Mouse (Mus musculus): ENCODE measurements around the gene Lysmd3.

Gene Lysmd3

GRCm38 (mm10) chr13:81675333-81675732 lies 17.9 kb downstream of the Lysmd3 start:
- no peak for DNase-seq (ENCODE audit: low spot score)

DNA sequence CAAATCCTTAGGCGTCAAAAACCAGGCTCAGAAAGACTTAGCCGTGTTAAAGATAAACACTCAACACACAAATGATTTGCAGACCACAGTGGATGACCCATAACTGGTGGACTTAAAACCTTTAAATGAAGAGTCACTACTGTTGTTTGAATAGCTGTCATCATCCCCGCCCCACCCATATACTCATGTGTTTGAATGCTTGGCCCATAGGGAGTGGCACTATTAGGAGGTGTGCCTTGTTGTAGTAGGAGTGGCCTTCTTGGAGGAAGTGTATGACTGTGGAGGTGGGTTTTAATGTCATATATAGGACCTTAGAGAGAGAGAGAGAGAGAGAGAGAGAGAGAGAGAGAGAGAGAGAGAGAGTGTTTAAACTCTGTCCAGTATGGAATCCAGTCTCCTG lies 25.6 kb downstream of the Lysmd3 start:
- DNase-seq (ENCODE audit: low spot score): no peak

DNA sequence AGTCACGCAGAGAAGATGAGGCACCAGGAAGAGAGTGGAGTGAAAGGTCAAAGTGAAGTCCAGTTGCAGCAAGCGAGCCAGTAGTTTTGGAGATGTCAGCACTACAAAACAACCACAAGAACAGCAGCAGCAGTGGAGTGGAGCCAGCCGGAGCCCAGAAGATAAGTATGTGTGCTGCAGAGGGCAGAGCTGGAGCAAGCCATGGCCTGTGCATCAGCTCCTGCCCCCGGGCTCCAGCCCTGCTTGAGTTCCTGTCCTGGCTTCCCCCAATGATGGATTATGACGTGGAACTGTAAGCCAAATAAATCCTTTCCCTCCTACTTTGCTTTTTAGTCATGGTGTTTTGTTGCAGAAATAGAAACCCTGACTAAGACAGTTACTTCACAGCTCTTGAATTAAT lies 26.8 kb downstream of the Lysmd3 start:
- DNase-seq (ENCODE audit: low spot score): no peak

DNA sequence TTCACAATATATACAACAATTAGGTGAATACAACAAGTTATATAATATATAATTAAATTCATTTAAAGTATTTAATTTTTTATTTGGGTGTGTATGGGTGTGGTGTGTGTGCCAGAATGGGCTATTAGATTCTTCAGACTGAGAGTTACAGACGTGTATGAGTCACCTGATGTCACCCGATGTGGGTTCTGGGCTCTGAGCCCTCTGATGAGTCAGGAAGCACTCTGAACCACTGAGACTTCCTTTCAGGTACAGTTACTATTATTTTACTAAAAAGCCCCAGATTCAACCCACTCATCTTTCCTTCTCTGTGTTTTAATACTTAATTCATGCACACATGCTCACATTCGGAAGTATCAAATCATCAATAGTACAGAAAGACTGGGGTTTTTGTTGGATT lies 27.4 kb downstream of the Lysmd3 start:
- no peak for DNase-seq (ENCODE audit: low spot score)

GRCm38 (mm10) chr13:81689587-81689986 lies 32.1 kb downstream of the Lysmd3 start:
- DNase-seq (ENCODE audit: low spot score): no peak

GRCm38 (mm10) chr13:81690477-81690876 lies 33.0 kb downstream of the Lysmd3 start:
- DNase-seq (ENCODE audit: low spot score): no peak

DNA sequence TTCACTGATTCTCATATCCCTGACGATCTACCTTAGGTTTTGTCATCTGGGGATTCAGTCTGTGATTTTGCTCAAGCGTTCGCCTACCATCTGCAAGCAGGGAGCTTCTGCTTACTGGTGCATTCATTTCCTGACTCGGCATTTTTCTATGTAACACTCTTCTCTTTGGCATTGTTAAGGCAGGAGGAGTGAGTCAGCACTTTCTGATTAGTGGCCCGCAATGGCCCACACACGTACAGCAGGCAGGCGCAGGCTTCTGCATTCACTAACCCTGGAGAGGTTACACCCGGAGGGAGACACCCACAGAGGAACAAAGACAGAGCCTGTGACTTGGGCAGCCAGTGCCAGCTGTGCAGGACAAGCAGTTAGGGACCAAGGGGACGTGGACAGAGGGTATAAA lies 34.1 kb downstream of the Lysmd3 start:
- DNase-seq (ENCODE audit: low spot score): peak; percentile 20

DNA sequence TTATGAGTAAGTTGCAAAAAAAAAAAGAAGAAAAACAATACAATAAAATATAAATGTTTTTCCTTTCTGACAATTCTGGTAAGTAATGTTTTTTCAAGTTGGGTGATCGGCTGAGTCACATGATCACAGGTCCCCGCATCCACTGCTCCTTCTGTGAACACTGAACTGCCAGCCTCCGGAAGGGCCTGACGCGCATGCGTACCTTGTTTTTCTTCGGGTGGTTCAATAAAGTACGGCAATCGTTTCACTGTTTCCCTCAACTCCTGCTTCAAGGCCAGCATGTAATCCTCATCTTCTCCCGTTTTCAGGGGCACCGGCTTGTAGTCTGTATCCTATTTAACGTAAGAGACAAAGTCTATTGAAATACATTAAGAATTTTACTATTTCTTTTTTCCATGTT lies 37.0 kb downstream of the Lysmd3 start:
- DNase-seq (ENCODE audit: low spot score): no peak

GRCm38 (mm10) chr13:81703148-81703547 lies 45.7 kb downstream of the Lysmd3 start:
- DNase-seq (ENCODE audit: low spot score): no peak

DNA sequence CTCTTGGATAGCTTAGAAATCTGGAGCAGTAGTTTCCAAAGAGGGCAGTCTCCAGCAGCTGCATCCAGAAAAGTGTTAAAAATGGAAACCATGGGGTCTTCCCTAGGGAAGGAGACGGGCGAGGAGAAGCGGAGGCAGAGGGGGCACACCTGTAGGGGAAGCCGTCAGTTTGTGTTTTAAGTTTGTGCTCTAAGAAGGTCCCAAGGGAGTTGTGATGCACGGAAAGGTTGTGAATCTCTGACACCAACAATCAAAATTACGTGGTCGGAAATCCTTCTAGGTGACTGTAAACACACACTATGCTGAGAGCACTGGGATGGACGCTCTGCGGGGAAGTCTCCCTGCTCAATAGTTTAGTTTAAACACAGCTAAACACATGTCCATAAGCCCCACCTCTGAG lies 46.2 kb downstream of the Lysmd3 start:
- DNase-seq (ENCODE audit: low spot score): no peak

DNA sequence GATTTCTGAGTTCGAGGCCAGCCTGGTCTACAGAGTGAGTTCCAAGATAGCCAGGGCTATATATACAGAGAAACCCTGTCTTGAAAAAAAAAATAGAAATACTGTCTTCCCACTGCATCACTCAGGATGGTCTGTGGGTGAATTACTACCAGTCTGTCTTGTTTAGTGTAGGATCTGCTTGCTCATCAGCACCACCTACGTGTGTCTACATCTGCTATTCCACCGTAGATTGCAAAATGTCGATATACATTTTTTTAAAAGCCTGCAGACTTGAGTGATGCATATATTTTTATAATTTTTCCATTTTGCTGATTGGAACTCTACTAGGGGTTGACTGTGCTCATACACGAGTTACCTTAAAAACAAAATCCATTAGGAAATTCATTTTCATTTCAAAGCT lies 48.8 kb downstream of the Lysmd3 start:
- DNase-seq (ENCODE audit: low spot score): no peak

GRCm38 (mm10) chr13:81709805-81710204 lies 52.3 kb downstream of the Lysmd3 start:
- no peak for DNase-seq (ENCODE audit: low spot score)

GRCm38 (mm10) chr13:81710266-81710665 lies 52.8 kb downstream of the Lysmd3 start:
- no peak for DNase-seq (ENCODE audit: low spot score)

GRCm38 (mm10) chr13:81710775-81711545 lies 53.5 kb downstream of the Lysmd3 start, which contains the start of the genes Polr3g and Mblac2:
Gene Polr3g (minus strand): TSS chr13:81711013.
Gene Mblac2 (plus strand): TSS chr13:81711341.
- peak; percentile 95 for DNase-seq (ENCODE audit: low spot score)

GRCm38 (mm10) chr13:81711546-81712371 lies 54.3 kb downstream of the Lysmd3 start:
- peak; percentile 35 for DNase-seq (ENCODE audit: low spot score)

DNA sequence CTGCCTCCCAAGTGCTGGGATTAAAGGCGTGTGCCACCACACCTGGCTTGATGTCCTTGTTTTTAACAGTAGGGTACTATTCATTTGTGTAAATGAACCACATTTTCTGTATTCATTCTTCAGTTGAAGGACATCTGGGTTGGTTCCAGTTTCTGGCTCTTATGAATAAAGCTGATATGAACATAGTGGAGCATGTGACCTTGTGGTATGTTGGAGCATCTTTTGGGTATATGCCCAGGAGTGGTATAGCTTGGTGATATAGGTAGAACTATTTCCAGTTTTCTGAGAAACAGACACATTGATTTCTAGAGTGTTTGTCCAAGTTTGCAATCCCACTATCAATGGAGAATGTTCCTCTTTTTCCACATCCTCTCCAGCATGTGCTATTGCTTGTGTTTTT lies 56.4 kb downstream of the Lysmd3 start:
- DNase-seq (ENCODE audit: low spot score): no peak

Data from layer of hippocampus, adult 11-12 months (tissue).